Mouse (Mus musculus): ENCODE results near the gene C87436. TPM values are rescaled to one million over a fixed set of nuclear protein-coding genes. Genes with fewer than 3 reads are reported as not detected.
A peak's percentile ranks its signal among the peaks of the same experiment; 100 is the strongest.

Gene C87436
- total and polyA plus RNA-seq, 3 experiments: 11.6 to 18.5 TPM; not detected in 1

GRCm38 (mm10) chr6:86395969-86396368, 42.2 kb upstream of the C87436 start:
- peak overlapping the region; percentile 62 for H3K27ac ChIP-seq (ENCODE audit: control insufficient read depth, low read depth, low read length)

DNA sequence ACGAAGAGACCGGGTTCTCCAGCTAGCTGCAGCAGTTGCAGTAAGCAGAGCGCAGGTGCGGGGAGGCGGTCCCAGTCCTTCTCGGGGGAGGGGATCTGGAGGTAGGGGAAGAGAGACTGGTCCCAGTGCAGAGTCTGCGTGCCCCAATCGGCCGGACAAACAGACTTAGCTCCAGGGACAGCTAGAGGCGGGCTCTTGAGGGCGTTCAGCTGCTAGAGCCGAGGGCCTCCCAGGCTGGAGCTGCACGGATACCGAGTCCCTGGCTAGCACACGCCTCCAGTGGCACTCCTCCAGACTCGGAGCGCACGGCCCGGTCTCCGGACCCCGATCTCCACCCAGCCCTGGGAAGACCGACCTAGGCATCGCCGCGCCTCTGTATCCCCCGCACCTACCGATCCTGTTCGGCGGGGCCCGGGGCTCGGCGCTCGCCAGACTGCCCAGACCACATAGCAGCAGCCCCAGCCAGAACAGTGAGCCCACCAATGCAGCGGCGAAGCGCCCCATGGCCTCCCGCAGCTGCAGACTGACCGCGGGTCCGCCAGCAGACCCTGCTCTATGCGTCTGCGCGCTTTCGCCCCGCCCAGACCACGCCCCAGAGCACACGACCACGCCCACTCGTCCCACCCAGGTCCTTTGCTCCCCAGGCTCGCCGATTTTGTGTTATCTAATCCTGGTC, 41.5 kb upstream of the C87436 start, which contains the start of gene Pcyox1:
TSS of gene Pcyox1 (minus strand) at position 574 of the 676 bp plus-strand sequence.
- H3K27me3 ChIP-seq (ENCODE audit: control insufficient read depth in 1 of 2, insufficient read depth in 2 of 2, low read length in 2 of 2): no peaks in the 10 kb centered on the region
- H3K9ac ChIP-seq (ENCODE audit: control insufficient read depth, low read depth, low read length, poor library complexity, severe bottlenecking): peak within 1 kb of the TSS; percentile 82
- peaks cover 9% of the 10 kb centered on the region for H3K79me2 ChIP-seq (ENCODE audit: control insufficient read depth, insufficient read depth, low read length, poor library complexity)
- TF ChIP-seq NRF1 (IDR thresholded peaks at IDR 0.05; ENCODE audit: insufficient read depth, low read depth, low read length, poor library complexity, severe bottlenecking): peak; percentile 80
- no peak for TF ChIP-seq MYC (IDR thresholded peaks at IDR 0.05; ENCODE audit: low read depth, low read length)
- TF ChIP-seq RAD21 (IDR thresholded peaks at IDR 0.05; ENCODE audit: low read depth, low read length): no peak
- peak; percentile 22 for TF ChIP-seq TBP (IDR thresholded peaks at IDR 0.05; ENCODE audit: low read depth, low read length)
- TF ChIP-seq MXI1 (IDR thresholded peaks at IDR 0.05; ENCODE audit: low read depth, low read length): no peak
- peak; percentile 86 for TF ChIP-seq NELFE (IDR thresholded peaks at IDR 0.05; ENCODE audit: low read depth, low read length)
- no peak for TF ChIP-seq ZC3H11A (IDR thresholded peaks at IDR 0.05; ENCODE audit: low read depth, low read length)
- TF ChIP-seq ZMIZ1 (IDR thresholded peaks at IDR 0.05; ENCODE audit: low read depth, low read length): peak; percentile 85
- TF ChIP-seq POLR2AphosphoS2 (IDR thresholded peaks at IDR 0.05; ENCODE audit: low read length): peak; percentile 83; the same call in 1 of the 2 replicates
- no peak for TF ChIP-seq ETS1 (IDR thresholded peaks at IDR 0.05; ENCODE audit: low read depth, low read length)
- TF ChIP-seq POLR2A (IDR thresholded peaks at IDR 0.05; ENCODE audit: control insufficient read depth in 1 of 2, insufficient read depth in 1 of 2, low read depth in 1 of 2, low read length in 2 of 2, poor library complexity in 1 of 2): peak; percentile 60 to 92; a peak in 3 of 4 replicates
- TF ChIP-seq GABPA (IDR thresholded peaks at IDR 0.05; ENCODE audit: low read depth, low read length): no peak
- no peak for TF ChIP-seq KAT2A (conservative IDR thresholded peaks at IDR 0.05; ENCODE audit: low read depth, low read length)
- 0 out of 2 replicates have a peak, but pooled peaks have one; percentile 5 for TF ChIP-seq HCFC1 (IDR thresholded peaks at IDR 0.05; ENCODE audit: low read depth, low read length)
- no peaks in the 10 kb centered on the region for H3K9me3 ChIP-seq (replicated peaks; ENCODE audit: insufficient read depth, low read length)
- H3K4me3 ChIP-seq (ENCODE audit: control insufficient read depth in 1 of 2, insufficient read depth in 1 of 2, low read depth in 2 of 2, low read length in 2 of 2): peak within 1 kb of the TSS; percentile 81 to 94
- peak within 1 kb of the TSS; percentile 62 for H3K27ac ChIP-seq (ENCODE audit: control insufficient read depth, low read depth, low read length)
- peak; percentile 90 for DNase-seq (ENCODE audit: low read depth, low spot score)
- peaks cover 0 to 9% of the 10 kb centered on the region in 2 experiments for H3K36me3 ChIP-seq (ENCODE audit: control insufficient read depth in 1 of 2, insufficient read depth in 2 of 2, low read length in 2 of 2)
- peaks cover 0 to 13% of the 10 kb centered on the region in 2 experiments; a peak in 2 of 4 replicates for H3K4me1 ChIP-seq (ENCODE audit: control insufficient read depth in 1 of 2, insufficient read depth in 2 of 2, low read length in 2 of 2)

More at GRCm38 (mm10) chr6:86395969-86396368, 42.2 kb upstream of the C87436 start:
- no peaks in the 10 kb centered on the region for H3K27me3 ChIP-seq (ENCODE audit: control insufficient read depth in 1 of 2, insufficient read depth in 2 of 2, low read length in 2 of 2)
- peak overlapping the region; percentile 81 to 94 for H3K4me3 ChIP-seq (ENCODE audit: control insufficient read depth in 1 of 2, insufficient read depth in 1 of 2, low read depth in 2 of 2, low read length in 2 of 2)
- H3K79me2 ChIP-seq (ENCODE audit: control insufficient read depth, insufficient read depth, low read length, poor library complexity): peaks cover 9% of the 10 kb centered on the region
- TF ChIP-seq KAT2A (conservative IDR thresholded peaks at IDR 0.05; ENCODE audit: low read depth, low read length): no peak
- TF ChIP-seq ZC3H11A (IDR thresholded peaks at IDR 0.05; ENCODE audit: low read depth, low read length): no peak
- 0 out of 2 replicates have a peak, but pooled peaks have one; percentile 24 for TF ChIP-seq GATA1 (IDR thresholded peaks at IDR 0.05; ENCODE audit: low read depth, low read length)
- 0 out of 2 replicates have a peak, but pooled peaks have one; percentile 20 for TF ChIP-seq JUND (IDR thresholded peaks at IDR 0.05; ENCODE audit: low read depth, low read length)
- peak in 1 of 2 experiments; percentile 48; a peak in 2 of 4 replicates for TF ChIP-seq EP300 (IDR thresholded peaks at IDR 0.05; ENCODE audit: low read depth in 1 of 2, low read length in 2 of 2)
- TF ChIP-seq MEF2A (IDR thresholded peaks at IDR 0.05; ENCODE audit: extremely low read depth, insufficient replicate concordance, low read depth, low read length, poor library complexity, severe bottlenecking): no peak
- TF ChIP-seq SIN3A (IDR thresholded peaks at IDR 0.05; ENCODE audit: low read length): peak; percentile 0; the same call in 1 of the 2 replicates
- TF ChIP-seq ZKSCAN1 (IDR thresholded peaks at IDR 0.05; ENCODE audit: low read depth, low read length): no peak
- H3K9me3 ChIP-seq (replicated peaks; ENCODE audit: insufficient read depth, low read length): no peaks in the 10 kb centered on the region
- DNase-seq (ENCODE audit: low read depth, low spot score): peak; percentile 72
- peaks cover 3 to 8% of the 10 kb centered on the region in 2 experiments for H3K36me3 ChIP-seq (ENCODE audit: control insufficient read depth in 1 of 2, insufficient read depth in 2 of 2, low read length in 2 of 2)
- peaks cover 0 to 13% of the 10 kb centered on the region in 2 experiments; a peak in 2 of 4 replicates for H3K4me1 ChIP-seq (ENCODE audit: control insufficient read depth in 1 of 2, insufficient read depth in 2 of 2, low read length in 2 of 2)
- peak overlapping the region; percentile 82 for H3K9ac ChIP-seq (ENCODE audit: control insufficient read depth, low read depth, low read length, poor library complexity, severe bottlenecking)

Data from MEL (cell line).